Mouse (Mus musculus) testis, adult 2 months (tissue): ENCODE results near the gene Rnf225. TPM values are rescaled to one million over a fixed set of nuclear protein-coding genes. Genes with fewer than 3 reads are reported as not detected.
"Not testable (repeated sequence)": the region's sequence is repeated elsewhere in the genome, so short reads cannot be mapped to it uniquely, and the experiment has no call there.

Experiments
- H3K27ac ChIP-seq: fragments of 200-500 bp; 2 replicates; pipeline ENCODE4 v1.5.1; 2012; ENCODE audit warnings: low read depth, low read length; ENCODE audit not compliant: control insufficient read depth, insufficient read depth
- H3K27me3 ChIP-seq: fragments of 200-500 bp; 2 replicates; pipeline ENCODE4 v1.6.1; 2012; ENCODE audit warnings: mild to moderate bottlenecking, low read length, moderate library complexity; ENCODE audit not compliant: control insufficient read depth, insufficient read depth
- H3K36me3 ChIP-seq: fragments of 200-500 bp; 2 replicates; pipeline ENCODE4 v1.6.1; 2012; ENCODE audit warnings: mild to moderate bottlenecking, low read length; ENCODE audit not compliant: control insufficient read depth, insufficient read depth
- H3K4me1 ChIP-seq: fragments of 200-500 bp; 2 replicates; pipeline ENCODE4 v1.6.1; 2012; ENCODE audit warnings: low read length; ENCODE audit not compliant: control insufficient read depth, insufficient read depth
- H3K4me3 ChIP-seq: fragments of 200-500 bp; 2 replicates; pipeline ENCODE4 v1.5.1; 2012; ENCODE audit warnings: low read depth, mild to moderate bottlenecking, low read length, moderate library complexity, mixed read lengths; ENCODE audit not compliant: control insufficient read depth
- CTCF ChIP-seq: fragments of 200-500 bp; IDR thresholded peaks from 2 replicates; pipeline ENCODE4 v1.5.1; 2012; ENCODE audit warnings: low read depth, mild to moderate bottlenecking, inconsistent platforms, low read length, moderate library complexity; ENCODE audit not compliant: control insufficient read depth, insufficient read depth, insufficient replicate concordance
- POLR2A ChIP-seq: fragments of 200-500 bp; IDR thresholded peaks from 2 replicates; pipeline ENCODE4 v1.6.1; 2012; ENCODE audit warnings: low read depth, mild to moderate bottlenecking, inconsistent platforms, low read length, moderate library complexity; ENCODE audit not compliant: control insufficient read depth
- polyA plus RNA-seq: library from polyadenylated mRNA; depleted of rRNA; stranded (reverse); fragments of >200 nt; gene quantifications from 2 replicates; pipeline ENCODE4 v1.2.3, GENCODE M21; 2012; rRNA removed

The Rnf225 gene
- 0.12 and 0.13 TPM in 2 replicates for polyA plus RNA-seq

DNA sequence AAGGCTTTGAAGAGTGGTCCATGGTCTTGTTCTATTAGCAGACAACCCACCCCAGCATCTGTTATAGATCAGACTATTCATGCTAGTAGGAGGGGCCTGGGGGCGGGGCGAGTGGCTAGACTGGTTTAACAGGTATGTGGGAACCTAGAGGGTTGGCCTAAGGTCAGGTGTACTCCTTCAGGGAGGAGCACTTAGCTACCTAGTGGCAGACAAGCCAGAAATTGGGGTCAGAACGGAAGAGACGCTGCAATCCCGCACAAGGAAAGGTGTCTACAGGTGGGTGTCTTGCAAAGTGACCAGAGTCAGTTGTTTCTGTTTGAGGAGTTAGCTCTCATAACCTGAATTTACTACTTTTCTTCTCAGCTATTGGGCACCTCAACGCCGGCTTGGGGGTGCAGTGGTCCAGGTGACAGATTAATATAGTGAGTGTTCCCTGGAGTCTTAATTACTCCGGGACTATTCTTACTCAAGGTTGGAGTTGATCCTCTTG, at the start of gene Rnf225:
Gene Rnf225 (plus strand): TSS at position 226 of the 490 bp plus-strand sequence.
- peak within 1 kb of the TSS; percentile 33 for H3K4me3 ChIP-seq
- no peaks in the 10 kb centered on the region for H3K27me3 ChIP-seq
- TF ChIP-seq POLR2A (no peak), CTCF (no peak)
- H3K27ac ChIP-seq, result no peak within 1 kb of the TSS
- H3K4me1 ChIP-seq, result peaks cover 15% of the 10 kb centered on the region
- no peaks in the 10 kb centered on the region; the same call in 1 of the 2 replicates for H3K36me3 ChIP-seq

DNA sequence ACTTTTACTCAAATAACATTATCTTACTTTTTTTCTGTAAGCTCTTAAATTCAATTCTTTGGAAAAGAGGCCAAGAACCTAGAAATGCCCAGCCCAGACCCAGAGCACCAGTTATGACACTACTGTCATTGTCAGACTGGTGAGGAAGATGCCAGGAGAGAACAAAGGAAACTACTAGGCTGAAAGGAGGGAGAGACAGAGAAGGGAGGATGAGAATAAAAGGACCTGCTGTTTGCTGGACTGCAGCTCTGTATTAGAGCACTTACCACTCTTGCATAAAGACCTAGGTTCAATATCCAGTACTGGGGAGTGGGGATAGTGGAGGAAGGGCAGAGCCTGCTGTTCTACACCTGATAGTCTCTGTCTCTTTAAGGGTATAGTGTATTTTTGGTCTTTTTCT, 47.2 kb upstream of the Rnf225 start:
- Histone ChIP-seq H3K4me1 (peaks cover 6% of the 10 kb centered on the region), H3K27me3 (no peaks in the 10 kb centered on the region), H3K27ac (no peak overlapping the region), H3K4me3 (peak overlapping the region; percentile 57; the same call in 1 of the 2 replicates), H3K36me3 (no peaks in the 10 kb centered on the region)
- TF ChIP-seq CTCF, result no peak
- no peak for TF ChIP-seq POLR2A

DNA sequence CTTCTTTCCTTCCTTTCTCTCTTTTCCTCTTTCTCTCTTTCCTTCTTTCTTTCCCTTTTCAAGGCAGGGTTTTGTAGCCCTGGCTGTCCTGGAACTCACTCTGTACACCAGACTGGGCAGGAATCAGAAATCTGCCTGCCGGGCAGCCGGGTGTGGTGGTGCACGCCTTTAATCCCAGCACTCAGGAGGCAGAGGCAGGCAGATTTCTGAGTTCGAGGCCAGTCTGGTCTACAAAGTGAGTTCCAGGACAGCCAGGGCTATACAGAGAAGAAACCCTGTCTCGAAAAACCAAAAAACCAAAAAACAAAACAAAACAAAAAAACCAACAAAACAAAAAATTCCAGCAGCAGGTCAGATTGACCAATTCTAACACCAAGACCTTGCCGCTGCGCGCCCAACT, 46.7 kb upstream of the Rnf225 start:
- not testable (repeated sequence) for H3K27me3 ChIP-seq, H3K36me3 ChIP-seq, H3K4me1 ChIP-seq
- Histone ChIP-seq H3K4me3 (peak overlapping the region; percentile 81), H3K27ac (peak overlapping the region; percentile 47; the same call in 1 of the 2 replicates)

DNA sequence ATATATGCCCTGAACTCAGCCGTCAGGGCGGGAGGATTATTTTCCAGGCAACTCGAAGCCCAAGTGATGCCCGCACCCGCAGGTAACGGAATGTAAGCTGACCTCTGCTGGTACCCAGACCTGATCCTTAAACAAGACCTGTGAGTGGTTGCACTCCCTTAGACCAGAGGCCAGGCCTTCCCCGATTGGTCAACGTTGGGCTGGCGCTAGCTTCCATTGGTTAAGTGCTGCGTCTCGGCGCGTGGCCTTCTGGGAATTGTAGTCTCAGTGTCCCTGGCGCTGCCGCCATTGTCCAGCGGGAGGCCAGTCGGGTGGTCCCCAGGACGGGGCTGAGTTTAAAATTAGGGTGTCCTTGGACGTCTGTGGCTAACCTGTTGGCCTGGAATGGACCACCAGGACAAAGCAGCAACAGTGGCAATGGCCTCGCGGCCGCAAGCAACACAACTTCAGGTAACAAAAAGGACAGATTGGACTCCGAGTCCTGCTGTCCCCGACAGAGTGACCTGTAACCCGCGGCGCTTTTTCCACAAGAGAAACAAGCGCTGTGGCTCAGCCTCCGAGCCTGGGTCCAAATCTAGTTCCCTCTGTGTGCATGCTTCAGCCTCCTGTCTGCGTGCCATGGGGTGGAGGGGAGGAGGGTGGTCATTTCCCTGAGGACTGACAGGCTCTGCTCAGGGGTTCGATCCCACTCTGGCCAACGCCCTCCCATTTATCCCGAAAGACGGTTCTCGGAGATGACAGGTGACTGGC, 46.1 kb upstream of the Rnf225 start, which contains the start of gene Zfp128:
Gene Zfp128 (plus strand): TSS at position 267 of the 750 bp plus-strand sequence.
- H3K4me1 ChIP-seq, result peaks cover 6% of the 10 kb centered on the region
- H3K27ac ChIP-seq, result peak within 1 kb of the TSS; percentile 47; the same call in 1 of the 2 replicates
- H3K4me3 ChIP-seq, result peak within 1 kb of the TSS; percentile 81
- no peaks in the 10 kb centered on the region; the same call in 1 of the 2 replicates for H3K36me3 ChIP-seq
- H3K27me3 ChIP-seq, result no peaks in the 10 kb centered on the region
- TF ChIP-seq POLR2A (peak; percentile 71), CTCF (no peak; the same call in 1 of the 2 replicates)

DNA sequence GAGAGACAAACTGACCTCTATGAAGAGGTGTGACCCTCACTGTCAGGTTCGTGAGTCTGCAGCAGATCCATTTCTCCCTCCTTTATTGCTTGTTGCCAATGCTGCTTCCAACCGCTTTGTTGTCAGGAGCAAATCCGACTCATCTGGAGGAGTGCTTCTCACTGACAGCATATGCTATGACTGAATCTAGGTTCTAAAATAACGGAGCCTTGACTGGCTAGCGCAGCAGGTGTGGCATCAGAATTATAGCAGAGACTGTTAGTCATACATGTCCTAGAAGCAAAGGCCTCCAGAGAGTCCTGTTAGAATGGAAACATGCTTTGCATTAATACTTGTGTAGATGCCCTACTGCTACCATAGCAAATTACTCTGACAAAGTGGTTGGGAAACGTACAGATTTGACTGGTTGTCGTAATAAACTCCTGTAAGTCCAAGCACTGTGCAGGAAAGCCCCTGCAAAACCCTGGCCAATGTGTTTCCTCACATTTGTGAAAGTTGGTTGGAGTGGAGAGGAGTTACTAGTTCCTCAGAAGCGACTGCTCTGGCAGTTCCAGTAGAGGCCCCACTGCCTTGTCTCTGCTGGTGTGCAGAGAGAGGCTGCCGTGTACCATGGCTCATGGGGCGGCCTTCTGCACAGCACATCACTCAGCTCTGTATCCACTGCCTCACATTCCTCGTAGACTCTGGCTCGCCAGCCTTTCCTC, 40.5 kb upstream of the Rnf225 start:
- TF ChIP-seq CTCF, result no peak
- no peak for TF ChIP-seq POLR2A
- Histone ChIP-seq H3K27me3 (no peaks in the 10 kb centered on the region), H3K4me3 (no peak overlapping the region), H3K4me1 (no peaks in the 10 kb centered on the region), H3K36me3 (no peaks in the 10 kb centered on the region; the same call in 1 of the 2 replicates), H3K27ac (no peak overlapping the region)

DNA sequence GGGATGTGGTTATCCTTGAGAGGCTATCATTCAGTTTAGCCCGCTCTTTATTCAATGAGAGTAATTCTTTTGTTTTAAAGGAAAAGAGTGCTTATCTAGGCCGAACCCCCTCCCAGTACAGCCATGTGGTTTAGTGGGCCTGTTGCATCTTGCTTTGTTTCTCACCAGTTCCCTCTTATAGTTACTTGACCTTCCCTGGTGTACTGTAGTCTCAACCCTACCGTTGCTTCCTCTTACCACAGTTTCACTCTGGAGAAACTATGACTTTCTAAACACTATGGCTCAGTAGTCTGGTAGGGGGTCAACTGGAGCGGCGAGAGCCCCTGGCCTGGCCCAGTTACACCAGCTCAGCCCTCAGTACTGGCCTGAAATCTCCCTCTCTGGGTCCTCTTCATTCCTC, 39.6 kb upstream of the Rnf225 start:
- H3K36me3 ChIP-seq, result no peaks in the 10 kb centered on the region; the same call in 1 of the 2 replicates
- H3K4me3 ChIP-seq, result no peak overlapping the region
- TF ChIP-seq POLR2A (no peak), CTCF (no peak)
- no peak overlapping the region for H3K27ac ChIP-seq
- H3K27me3 ChIP-seq, result no peaks in the 10 kb centered on the region
- no peaks in the 10 kb centered on the region for H3K4me1 ChIP-seq

DNA sequence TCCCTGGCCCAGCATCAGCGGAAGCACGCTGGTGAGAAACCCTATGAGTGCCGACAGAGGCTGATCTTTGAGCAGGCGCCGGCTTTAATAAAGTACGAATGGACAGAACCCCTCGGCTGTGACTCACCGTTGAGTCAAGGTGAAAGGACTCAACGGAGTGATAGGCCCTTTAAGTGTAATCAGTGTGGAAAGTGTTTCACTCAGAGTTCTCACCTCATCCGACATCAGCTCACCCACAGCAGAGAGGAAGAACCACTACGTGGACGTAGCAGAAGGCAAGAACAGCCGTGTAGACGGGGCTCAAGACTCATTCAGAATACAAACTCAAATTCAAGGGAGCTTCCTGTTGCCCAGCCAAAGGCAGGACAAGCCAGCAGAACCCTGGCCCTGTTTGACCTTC, 36.3 kb upstream of the Rnf225 start:
- Histone ChIP-seq H3K36me3 (no peaks in the 10 kb centered on the region; the same call in 1 of the 2 replicates), H3K27me3 (no peaks in the 10 kb centered on the region), H3K4me1 (no peaks in the 10 kb centered on the region), H3K27ac (no peak overlapping the region), H3K4me3 (no peak overlapping the region)
- TF ChIP-seq POLR2A (no peak), CTCF (no peak)

DNA sequence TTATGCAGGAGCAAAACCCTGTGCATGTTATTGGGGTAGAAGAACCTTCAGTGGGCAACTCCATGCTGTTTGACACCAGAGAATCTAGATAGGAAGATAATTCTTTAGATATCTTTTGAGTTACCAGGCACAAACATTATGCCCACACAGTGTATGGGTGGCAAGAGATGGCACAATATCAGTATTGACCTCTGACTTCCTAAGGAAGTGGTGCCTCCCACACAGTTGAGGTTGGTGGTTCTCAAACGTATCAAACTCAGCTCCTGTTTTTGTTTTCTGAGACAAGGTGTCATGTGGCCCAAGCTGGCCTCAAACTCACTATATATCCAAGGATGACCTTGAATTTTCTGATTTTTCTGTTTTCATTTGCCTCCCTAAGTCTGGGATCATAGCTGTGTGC, 35.9 kb upstream of the Rnf225 start:
- Histone ChIP-seq H3K4me3 (no peak overlapping the region), H3K36me3 (no peaks in the 10 kb centered on the region; the same call in 1 of the 2 replicates), H3K4me1 (no peaks in the 10 kb centered on the region), H3K27ac (no peak overlapping the region), H3K27me3 (no peaks in the 10 kb centered on the region)
- TF ChIP-seq CTCF (no peak), POLR2A (no peak)
